Mouse (Mus musculus) heart, adult 2 months (tissue): ENCODE results near the gene Tmem202.

Experiments used
- CTCF ChIP-seq: fragments of 200-600 bp; IDR thresholded peaks from 2 replicates; pipeline ENCODE4 v1.8.1; 2022; ENCODE audit warnings: antibody characterized with exemption, mild to moderate bottlenecking, moderate library complexity
- POLR2A ChIP-seq: fragments of 200-500 bp; IDR thresholded peaks from 2 replicates; pipeline ENCODE4 v1.6.1; 2011; ENCODE audit warnings: mild to moderate bottlenecking, low read depth, low read length, control low read depth; ENCODE audit not compliant: insufficient read depth

DNA sequence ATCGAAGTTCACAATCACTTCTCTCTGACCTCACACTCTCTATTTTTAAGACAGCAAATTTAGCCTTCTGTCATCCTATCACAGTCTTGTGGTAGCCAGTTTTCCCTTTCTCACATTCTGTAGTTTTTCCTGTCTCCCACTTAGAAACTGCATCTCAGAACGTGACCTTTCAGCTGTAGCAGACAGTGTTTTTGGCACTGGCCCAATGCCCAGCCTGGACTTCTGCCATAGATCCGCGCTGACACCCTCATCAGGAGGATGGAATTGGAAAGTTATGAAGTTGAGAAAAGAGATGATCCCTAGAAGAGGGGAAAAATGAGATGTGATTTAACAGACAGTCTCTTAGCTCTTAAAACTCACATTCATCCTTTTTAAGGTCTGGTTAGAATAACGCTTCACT is 20.7 kb downstream of the Tmem202 start:
- no peak for TF ChIP-seq POLR2A
- TF ChIP-seq CTCF: no peak
